Mouse (Mus musculus): ENCODE data around the gene Prr5l.

Gene Prr5l

DNA sequence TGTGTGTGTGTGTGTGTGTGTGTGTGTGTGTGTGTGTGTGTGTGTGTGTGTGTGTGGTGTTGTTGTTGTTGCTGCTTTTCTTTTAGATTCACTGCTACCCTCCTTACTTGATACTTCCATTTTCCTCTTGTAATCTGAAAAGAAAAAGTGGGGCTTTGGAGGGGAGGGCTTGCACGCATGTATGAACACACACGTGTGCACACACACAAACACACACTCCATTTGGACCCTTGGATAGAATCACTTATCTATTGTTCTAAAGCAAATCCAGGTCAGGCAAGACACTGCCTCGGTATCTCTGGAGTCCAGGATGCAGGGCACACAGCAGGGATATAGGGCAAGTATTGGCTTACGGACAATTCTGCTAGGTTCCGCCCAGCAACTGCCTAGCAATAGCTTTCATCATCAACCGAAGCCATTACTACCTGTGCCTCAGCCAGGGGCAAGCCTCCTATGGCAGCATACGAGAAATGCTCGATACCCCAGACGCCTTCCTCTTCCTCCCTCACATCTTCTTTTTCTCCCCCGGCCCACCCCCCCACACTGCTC, 159.4 kb downstream of the Prr5l start:
- no peak for DNase-seq (ENCODE audit: low spot score in 2 of 2)

DNA sequence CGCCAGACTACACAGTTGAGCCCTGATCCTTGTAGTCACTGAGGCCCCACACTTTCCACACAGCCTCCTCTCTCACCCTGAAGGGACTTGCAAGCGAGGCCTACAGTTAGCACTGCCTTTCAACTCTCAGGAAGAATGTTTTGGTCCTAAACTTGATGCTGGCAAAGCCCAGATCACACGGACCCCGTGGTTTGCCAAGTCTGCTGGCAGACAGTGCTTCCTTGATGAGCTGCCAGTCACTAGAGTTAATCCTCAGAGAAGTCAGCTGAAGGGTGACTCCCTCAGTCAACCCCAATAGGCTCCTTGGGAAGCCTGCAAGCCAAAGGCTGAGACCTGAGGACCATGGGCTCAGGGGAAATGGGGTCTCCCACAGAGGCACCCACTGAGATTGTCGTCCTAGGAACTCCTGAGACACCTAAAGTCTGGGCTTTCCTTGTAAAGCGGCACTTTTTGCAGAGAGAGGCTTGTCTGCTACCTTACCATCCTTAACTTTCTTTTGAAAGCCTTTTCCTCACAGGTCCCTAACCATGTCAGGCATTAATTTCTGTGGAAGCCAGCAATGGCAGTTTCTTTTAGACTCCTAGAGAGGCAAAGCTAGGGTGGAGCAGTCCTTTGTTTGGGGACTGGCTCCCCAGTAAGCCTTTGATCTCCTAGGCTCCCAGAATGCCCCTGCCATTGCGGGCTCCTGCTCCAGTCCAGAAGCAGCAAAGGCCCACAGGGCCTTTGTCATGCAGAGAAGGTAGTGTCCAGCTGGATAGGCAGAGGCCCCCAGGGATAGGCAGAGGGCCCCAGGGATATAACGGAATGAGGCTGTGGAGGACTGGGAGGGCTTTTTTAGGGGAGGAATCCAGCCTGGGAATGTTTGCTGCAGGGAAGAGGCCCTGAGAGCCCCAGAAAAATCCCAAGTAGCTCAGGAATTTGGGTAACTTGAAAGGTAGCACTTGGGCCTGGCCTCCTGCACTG, 160.2 kb downstream of the Prr5l start:
- DNase-seq (ENCODE audit: low spot score in 2 of 2) = no peak

DNA sequence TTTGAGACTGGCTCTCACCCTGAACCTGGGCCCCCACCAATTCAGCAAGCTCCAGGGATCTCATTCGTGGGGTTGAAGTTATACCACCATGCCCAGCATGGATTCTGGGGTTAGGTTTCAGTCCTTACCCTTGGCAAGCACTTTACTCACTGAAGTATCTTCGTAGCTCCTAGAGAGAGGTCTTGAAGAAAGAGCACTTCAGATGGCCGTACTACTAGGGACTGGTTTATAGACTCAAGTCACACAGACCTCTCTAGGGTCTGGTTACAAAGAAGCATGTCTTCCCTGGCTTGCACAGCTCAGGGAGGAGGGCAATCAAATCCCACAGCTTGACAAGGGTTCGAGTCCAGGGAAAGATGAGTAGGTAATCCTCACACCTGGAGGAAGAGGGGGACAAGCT, 161.0 kb downstream of the Prr5l start:
- no peak for DNase-seq (ENCODE audit: low spot score in 2 of 2)

DNA sequence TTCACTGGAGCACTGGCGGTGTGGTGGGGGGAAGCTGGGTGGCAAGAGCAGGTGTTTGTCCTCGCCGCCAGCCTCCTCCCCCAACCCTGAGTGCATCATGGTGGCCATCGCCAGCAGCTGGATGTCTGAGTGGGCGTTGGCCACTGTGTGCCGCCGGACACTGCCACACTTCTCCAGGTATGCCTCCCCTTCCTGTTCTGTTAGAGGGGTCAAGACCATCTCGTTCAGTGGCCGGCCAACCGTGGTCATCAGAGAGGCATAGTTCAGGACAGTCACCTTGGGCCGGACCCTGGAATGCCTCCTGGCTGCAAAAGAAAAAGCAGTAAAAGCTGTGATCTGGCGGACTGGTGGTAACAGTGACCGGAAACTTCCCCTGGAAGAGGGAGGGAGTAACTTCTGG, 165.7 kb downstream of the Prr5l start:
- no peak for DNase-seq (ENCODE audit: low spot score in 2 of 2)

DNA sequence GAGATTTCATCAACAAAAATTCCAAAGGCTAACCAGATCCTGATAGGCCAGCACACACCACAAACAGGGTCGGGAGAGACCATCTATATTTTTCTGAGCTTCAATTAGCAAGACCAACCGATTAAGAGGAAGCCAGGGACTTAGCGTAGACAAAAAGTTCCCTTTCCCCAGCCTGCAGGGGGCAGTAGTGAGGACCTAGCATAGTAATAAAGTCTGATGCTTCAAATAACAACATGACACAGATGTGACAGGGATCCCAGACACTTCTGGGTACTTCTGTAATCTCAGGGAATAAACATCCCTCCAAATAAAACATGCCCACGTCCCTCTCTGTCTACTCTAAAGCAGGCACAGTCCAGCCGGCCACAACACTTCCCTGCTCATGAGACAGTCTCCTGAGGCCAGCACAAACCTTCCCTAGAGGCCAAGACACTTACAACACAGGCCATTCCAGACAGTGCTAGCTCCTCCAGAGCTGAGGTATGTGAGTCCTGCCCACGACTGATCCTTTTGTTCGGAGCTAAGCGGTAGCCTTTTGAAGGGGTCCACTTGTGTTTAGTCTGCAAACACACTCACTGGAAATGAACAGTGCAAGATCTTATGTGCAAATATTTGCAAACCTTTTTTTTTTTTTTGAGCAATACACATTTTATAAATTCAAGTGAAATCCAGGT, 167.0 kb downstream of the Prr5l start:
- peak; percentile 41 to 81 for DNase-seq (ENCODE audit: low spot score in 2 of 2)

DNA sequence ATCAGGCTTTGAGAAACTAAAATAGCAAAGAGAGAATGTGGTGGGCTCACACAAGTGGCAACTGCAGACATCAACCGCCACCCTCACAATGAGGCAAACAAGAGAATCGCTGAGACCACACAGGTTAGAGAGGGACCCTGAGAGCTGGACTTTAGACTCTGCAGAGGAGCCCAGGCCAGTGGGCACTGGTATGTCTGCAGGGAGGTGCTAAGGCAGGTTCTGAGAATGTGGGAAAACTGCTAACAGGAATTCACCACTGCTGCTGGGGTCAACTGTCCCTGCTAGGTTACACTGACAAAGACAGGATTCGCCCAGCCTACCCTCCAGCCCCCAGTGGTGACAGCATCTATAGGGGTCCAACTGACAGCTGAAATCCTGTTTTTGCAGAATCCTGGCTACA, 171.2 kb downstream of the Prr5l start:
- no peak for DNase-seq (ENCODE audit: low spot score in 2 of 2)

DNA sequence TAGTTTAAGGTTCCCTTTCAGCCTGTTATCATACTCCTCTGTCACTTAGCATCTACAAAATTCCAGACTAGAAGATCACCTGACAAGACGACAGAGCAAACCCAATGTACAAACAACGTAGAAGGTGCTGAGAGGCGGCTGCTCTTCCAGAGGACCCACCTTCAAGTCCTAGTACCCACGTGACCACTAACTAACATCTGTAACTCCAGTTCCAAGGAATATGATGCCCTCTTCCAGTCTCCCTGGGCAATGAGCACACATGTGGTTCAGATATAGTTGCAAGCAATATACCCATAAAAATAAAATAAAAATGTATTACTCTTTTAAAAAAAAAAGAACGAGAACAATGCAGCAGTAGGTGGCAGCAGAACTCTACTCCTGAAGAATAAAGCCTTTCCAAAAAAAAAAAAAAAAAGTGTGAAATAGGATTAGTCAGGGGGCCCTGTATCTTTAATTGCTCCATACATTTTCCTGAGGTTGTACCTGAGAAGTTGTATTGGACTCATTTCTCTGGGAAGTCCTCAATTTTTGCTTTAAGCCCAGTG, 176.8 kb downstream of the Prr5l start:
- no peak for DNase-seq (ENCODE audit: low spot score in 2 of 2)

DNA sequence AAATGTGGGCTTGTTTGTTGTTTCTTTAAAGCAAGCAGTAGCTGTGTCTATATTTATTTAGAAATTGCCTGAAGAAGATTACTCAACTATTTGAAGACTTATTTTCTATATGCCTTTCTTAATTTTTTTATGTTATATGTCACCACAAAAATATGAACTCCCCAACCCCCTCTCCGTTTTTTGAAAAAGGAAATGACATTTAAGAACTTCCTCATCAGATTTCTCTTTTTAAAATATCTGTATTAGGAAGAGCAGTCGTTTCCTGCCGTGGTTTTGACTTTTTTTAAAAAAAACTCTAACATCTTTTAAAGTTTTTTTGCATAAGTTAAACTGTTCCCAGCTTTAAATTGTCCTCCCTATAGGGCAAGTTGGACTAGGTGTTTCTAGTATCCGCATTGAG, 183.5 kb downstream of the Prr5l start:
- DNase-seq (ENCODE audit: low spot score in 2 of 2) = no peak

DNA sequence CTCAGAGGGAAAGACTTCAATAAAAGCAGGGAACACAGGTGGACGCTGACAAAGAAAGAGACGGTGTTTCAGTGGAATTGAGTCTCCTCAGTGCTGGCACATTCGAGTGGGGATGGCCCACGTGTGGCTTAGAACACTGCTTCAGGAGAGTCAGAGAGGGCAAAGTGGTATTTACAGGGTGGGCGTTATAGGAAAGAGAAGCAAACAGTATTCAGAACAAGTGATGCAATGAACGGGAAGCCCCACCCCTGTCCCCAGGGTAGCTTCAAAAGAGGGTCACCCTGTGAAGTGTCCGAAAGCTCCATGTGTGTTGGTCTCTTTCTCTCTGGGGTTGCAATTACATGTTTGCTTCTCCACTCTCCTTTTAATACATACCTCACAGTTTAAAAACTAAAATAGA, 187.2 kb downstream of the Prr5l start:
- DNase-seq (ENCODE audit: low spot score in 2 of 2) = no peak

DNA sequence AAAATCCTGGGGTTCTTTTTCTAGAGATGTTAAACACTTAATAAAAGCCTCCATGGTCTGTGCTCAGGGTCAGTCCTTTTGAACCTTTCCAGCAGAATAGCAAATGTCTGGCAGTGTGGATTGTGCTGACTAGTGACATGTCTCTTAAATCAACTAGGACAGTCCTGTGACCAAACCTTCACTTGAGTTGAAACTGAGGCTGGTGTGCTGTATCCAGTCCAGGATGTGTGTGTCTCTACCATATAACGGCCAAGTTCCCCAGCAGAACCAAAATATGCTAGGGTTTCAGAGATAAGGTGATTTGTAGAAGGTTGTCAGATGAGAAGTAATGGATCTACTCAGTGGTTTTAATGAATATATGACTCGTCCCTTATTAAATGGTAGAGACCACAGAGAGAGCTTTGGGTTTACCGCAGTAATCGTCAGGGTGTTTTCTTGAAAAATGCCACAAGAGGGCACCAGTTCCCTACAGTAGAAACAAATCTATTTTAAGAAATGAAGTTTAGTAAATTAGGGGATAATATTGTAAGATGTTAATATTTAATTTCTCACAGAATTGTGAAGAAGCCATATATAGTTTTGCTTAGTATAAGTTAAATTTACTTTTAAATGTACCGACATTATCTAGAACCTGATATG, 189.1 kb downstream of the Prr5l start:
- no peak for DNase-seq (ENCODE audit: low spot score in 2 of 2)

DNA sequence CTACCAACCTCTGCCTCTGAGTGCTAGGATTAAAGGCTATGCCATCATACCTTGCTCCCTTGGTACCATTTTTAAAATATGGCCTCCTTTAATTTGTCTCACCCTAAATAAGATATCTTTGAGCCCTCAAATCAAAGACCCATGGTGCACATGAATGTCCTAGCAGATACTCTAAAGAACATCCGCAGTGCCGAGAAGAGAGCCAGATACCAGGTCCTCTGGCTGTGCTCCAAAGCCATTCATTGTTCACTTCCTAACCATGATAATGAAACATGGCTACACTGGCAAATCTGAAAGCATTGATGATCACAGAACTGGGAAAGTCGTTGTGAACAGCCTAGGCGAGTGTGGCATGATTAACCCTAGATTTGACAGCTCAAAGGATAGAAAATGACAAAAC, 189.8 kb downstream of the Prr5l start:
- no peak for DNase-seq (ENCODE audit: low spot score in 2 of 2)

DNA sequence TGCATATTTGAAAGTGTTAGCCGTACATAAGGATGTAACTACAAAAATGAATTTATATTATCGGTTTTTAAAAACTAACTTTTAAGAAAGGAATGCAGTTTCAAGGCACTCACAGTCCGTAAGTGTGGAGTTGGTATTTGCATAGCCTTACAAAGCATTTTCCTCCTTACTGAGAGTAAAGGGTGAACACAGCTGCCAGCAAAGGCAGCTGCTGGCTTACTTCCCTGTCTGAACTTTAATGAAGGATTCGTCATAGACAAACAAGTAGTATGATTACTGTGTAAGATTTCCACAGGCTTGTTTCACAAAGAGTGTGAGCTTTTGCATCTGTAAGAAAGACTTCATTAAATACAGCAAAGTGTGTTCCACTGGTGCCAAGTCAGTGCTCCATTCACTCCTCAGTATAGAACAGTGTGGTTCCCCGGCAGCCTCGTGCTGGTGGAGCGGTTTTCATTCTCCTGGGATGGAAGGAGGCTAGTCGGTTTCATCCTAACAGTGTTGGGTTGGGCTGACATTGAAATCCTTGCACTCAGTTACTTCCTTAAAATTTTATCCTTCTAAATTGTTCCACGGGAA, 192.5 kb downstream of the Prr5l start:
- no peak for DNase-seq (ENCODE audit: low spot score in 2 of 2)

DNA sequence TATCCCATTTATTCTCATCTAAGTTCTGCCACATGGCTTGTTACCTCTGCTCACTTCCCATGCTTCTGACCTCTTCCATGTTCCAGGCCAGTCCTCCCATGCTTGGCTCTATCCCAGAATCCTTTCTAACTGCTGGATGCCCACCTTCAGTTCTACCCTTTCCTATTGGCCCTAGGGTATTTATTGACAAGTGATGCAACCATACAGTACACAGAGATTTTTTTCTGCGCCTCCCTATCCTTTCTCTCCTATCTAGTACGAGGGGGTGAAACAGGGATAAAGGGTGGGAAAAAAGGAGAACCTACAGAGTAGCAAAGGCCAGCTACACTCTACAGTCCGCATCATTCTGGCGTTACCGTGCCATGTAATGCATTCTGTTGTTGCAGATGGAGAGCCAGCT, 194.8 kb downstream of the Prr5l start:
- no peak for DNase-seq (ENCODE audit: low spot score in 2 of 2)

DNA sequence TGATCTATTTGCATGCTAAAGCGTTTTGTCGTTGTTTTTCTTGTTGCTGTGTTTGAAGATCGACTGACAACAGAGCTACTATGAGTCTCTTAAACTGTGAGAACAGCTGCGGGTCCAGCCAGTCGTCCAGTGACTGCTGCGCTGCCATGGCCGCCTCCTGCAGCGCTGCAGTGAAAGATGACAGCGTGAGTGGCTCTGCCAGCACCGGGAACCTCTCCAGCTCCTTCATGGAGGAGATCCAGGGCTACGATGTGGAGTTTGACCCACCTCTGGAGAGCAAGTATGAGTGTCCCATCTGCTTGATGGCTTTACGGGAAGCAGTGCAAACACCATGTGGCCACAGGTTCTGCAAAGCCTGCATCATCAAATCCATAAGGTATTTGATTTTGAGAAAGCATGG, 198.4 kb downstream of the Prr5l start:
- DNase-seq (ENCODE audit: low spot score in 2 of 2) = no peak

DNA sequence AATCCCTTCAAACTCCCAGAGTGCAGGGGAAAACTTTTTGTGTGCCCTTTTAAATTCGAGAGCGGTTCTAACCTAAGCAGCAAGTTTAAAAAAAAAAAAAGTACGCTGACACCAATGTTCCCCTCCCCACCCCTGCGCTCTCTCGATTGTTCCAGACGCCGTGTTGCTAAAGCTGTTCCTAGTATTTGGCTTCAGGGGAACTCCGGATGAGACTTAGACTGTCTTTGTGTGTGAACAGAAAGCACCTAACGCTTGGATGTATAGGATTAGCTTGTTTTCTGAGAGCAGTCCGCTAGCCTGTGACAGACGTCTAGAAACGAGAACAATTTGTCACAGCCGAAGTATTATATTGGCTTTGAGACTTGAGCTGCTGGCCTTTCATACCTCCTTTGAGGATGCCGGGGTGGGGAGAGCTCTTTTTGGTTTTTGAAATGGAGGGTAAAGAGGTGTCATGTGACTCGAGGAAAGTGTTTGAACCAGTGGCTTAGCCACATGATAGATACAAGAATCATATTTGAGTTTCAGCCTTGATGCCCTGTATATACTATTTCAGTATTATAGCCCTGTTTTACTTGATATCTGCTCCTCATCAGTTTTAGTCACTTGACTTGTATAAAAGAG, 203.6 kb downstream of the Prr5l start:
- DNase-seq (ENCODE audit: low spot score in 2 of 2) = peak; percentile 9 to 18

DNA sequence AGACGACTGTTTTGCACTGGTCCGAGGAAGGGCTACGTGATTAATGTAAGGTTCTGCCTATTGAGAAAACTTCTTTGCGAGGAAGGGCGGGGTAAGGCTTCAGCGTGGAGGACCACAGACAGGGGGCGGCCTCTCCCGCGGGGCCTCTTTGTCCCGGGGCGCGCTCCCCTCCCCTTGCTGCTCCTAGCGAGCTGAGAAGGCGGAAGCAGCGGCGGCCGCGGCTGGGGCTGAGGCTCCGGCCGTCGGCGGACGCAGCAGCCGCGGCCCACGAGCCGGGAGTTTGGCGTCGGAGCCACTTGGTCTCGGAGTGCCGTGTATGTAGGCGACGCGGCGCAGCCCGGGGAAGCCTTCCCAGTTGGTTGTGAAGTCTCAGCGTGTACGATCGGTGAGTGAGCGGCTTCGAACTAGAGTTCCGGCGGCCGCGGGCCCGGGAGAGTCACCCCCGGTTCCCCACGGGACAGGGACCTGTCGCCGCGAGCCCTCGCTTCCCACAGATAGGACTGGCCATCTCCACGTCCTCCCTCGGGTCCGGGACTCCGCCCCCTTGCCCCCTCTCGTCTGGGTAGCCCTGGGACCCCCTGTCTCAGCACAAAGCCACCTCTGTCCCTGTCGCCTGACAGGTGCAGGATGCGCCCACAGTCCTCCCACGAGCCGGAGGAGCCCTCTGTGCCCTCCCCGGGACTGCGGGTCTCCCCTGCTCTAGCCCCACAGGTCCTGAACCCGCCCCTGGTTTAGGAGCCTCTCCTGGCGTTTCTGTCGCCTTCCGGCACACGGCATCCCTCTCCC, 204.4 kb downstream of the Prr5l start, which contains the start of gene Traf6:
Traf6 (plus strand) TSS at position 194 of the 786 bp plus-strand sequence.
- DNase-seq (ENCODE audit: low spot score in 2 of 2) = peak; percentile 71 to 91

DNA sequence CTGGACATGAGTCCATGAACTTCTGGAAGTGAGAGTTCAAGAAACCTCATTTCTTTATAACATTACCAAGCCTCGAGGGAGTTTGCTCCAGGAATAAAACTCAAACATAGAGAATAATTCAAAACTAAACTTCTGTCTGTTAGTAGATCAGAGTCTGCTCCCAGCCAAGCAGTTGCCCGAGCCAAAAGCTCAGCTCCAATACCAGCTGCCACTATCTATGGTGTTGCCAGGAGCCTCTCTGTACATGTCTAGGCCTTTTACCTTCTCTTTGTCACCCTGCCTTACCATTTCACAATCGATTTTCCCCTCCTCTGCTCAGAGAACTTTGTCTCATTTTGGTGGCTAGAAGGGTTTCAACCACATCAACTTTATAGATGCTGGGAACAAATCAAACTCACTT, 209.3 kb downstream of the Prr5l start:
- no peak for DNase-seq (ENCODE audit: low spot score in 2 of 2)

DNA sequence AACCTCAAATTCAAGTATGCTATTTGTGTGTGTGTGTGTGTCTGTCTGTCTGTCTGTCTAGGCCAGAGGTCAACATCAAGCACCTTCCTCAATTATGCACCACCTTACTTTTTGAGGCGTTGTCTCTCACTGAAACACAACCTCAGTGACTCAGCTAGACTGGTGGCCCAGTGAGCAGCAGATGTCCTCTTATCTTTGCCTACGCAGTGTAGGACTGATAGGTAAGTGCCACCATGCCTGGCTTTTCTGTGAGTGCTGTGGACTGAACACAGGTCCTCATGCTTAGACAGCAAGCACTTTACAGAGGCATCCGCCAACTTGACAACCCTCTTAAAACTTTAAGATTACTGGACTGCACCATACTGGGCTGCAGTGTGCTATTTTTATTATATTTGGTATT, 214.1 kb downstream of the Prr5l start:
- DNase-seq (ENCODE audit: low spot score in 2 of 2) = no peak

DNA sequence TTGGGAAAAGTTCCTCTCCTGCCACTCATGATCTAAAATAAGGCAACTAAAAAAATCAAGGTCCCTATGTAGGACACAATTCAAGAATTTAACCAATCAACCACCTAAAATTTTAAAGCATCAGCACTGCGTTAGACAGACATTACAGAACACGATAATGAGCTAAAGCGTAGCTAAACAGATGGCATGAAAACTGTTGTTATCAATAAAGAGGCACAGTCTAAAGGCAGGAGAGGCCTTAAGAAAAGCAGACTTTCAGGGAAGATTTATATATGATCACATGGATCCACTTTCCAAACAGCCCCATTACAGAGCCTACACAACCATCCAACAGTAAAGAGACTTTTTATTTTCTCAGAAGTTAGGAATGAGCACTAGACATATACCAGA, 217.1 kb downstream of the Prr5l start:
- DNase-seq (ENCODE audit: low spot score in 2 of 2) = no peak

DNA sequence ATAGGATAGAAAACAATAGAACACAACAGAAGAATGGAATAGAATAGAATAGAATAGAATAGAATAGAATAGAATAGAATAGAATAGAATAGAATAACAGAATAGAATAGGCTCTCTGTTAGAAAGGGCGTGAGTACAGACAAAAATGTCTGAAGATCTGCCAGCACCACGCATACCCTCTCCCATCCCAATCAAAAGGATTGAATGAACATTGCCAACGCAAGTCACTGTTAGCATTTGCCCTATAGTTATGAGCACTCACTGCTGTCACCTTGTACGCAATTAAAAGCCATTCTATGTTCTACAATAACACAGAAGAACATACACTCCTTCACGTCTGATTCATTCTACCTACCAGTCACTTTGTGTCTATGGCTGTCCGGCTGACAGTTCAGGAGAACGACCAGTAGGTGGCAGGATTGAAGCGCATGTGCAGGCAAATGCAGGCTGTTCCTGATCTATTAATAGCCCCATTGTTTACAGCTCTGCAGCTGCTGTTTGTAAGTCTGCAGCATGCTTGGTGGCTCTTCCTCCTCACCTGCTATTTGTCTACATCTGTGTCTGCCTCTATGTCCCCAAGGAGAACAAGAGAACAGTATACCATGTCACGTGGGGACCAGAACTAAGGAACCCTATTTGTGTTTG, 217.6 kb downstream of the Prr5l start:
- DNase-seq (ENCODE audit: low spot score in 2 of 2) = peak; percentile 20 to 69

Data from spleen, postnatal 10 days (tissue).